Mouse (Mus musculus): Measurements from ENCODE around the gene Cdh4. TPM values are rescaled to one million over a fixed set of nuclear protein-coding genes. Genes with fewer than 3 reads are reported as not detected.

Gene Cdh4
- total RNA-seq, 2 experiments from 2014 or later = 5.2 to 11.7 TPM

- DNase-seq = no peak
- no peak overlapping the region for H3K27ac ChIP-seq
- no peak overlapping the region for H3K4me3 ChIP-seq
- no peak for TF ChIP-seq CTCF (IDR thresholded peaks at IDR 0.05)
- intact Hi-C loops (cut with DNase I) = no loop called here
Measured at GRCm38 (mm10) chr2:179715375-179715774, 273.1 kb downstream of the Cdh4 start.

GRCm38 (mm10) chr2:179720366-179720765 is 278.1 kb downstream of the Cdh4 start:
- TF ChIP-seq CTCF (IDR thresholded peaks at IDR 0.05) = no peak
- DNase-seq = no peak
- intact Hi-C loops (cut with DNase I) = no loop called here
- Histone ChIP-seq H3K4me3 (no peak overlapping the region), H3K27ac (no peak overlapping the region)

- H3K4me3 ChIP-seq = no peak overlapping the region
- H3K27ac ChIP-seq = no peak overlapping the region
- TF ChIP-seq CTCF (IDR thresholded peaks at IDR 0.05) = no peak
- intact Hi-C loops (cut with DNase I) = no loop called here
- DNase-seq = no peak
Measured at GRCm38 (mm10) chr2:179721534-179722516, 279.6 kb downstream of the Cdh4 start.

GRCm38 (mm10) chr2:179722776-179723386 is 280.6 kb downstream of the Cdh4 start:
- Histone ChIP-seq H3K27ac (no peak overlapping the region), H3K4me3 (no peak overlapping the region)
- TF ChIP-seq CTCF (IDR thresholded peaks at IDR 0.05) = peak; percentile 30; the same call in 1 of the 2 replicates
- intact Hi-C loops (cut with DNase I) = no loop called here
- DNase-seq = no peak

- H3K4me3 ChIP-seq = no peak overlapping the region
- no peak overlapping the region for H3K27ac ChIP-seq
- no peak for TF ChIP-seq CTCF (IDR thresholded peaks at IDR 0.05)
- intact Hi-C loops (cut with DNase I) = no loop called here
- no peak for DNase-seq
Measured at GRCm38 (mm10) chr2:179723401-179723800, 281.2 kb downstream of the Cdh4 start.

- H3K4me3 ChIP-seq = no peak overlapping the region
- intact Hi-C loops (cut with DNase I) = loop anchor here (5.0 kb wide), 1 partner anchor 47 kb away; no protein-coding TSS in a partner anchor
- DNase-seq = no peak
Measured at GRCm38 (mm10) chr2:179729002-179729401, 286.8 kb downstream of the Cdh4 start.

GRCm38 (mm10) chr2:179729802-179730201 is 287.6 kb downstream of the Cdh4 start:
- TF ChIP-seq CTCF (IDR thresholded peaks at IDR 0.05) = no peak
- intact Hi-C loops (cut with DNase I) = loop anchor here (5.0 kb wide), 1 partner anchor 48 kb away; no protein-coding TSS in a partner anchor

More at GRCm38 (mm10) chr2:179729002-179729401, 286.8 kb downstream of the Cdh4 start:
- no peak overlapping the region for H3K27ac ChIP-seq
- peak; percentile 62 for TF ChIP-seq CTCF (IDR thresholded peaks at IDR 0.05)

GRCm38 (mm10) chr2:179733141-179733831 is 291.1 kb downstream of the Cdh4 start:
- Histone ChIP-seq H3K27ac (no peak overlapping the region), H3K4me3 (no peak overlapping the region)
- intact Hi-C loops (cut with DNase I) = no loop called here
- no peak for TF ChIP-seq CTCF (IDR thresholded peaks at IDR 0.05)
- no peak for DNase-seq

More at GRCm38 (mm10) chr2:179729802-179730201, 287.6 kb downstream of the Cdh4 start:
- Histone ChIP-seq H3K27ac (no peak overlapping the region), H3K4me3 (no peak overlapping the region)
- DNase-seq = no peak

- no peak for TF ChIP-seq CTCF (IDR thresholded peaks at IDR 0.05)
- no peak overlapping the region for H3K27ac ChIP-seq
- no peak overlapping the region for H3K4me3 ChIP-seq
- no peak for DNase-seq
- intact Hi-C loops (cut with DNase I) = no loop called here
Measured at GRCm38 (mm10) chr2:179742419-179742818, 300.2 kb downstream of the Cdh4 start.

- Histone ChIP-seq H3K4me3 (no peak overlapping the region), H3K27ac (no peak overlapping the region)
- intact Hi-C loops (cut with DNase I) = no loop called here
- no peak for TF ChIP-seq CTCF (IDR thresholded peaks at IDR 0.05)
- DNase-seq = no peak
Measured at GRCm38 (mm10) chr2:179742828-179743227, 300.6 kb downstream of the Cdh4 start.

GRCm38 (mm10) chr2:179746491-179746890 is 304.3 kb downstream of the Cdh4 start:
- no peak overlapping the region for H3K27ac ChIP-seq

GRCm38 (mm10) chr2:179749399-179749798 is 307.2 kb downstream of the Cdh4 start:
- peak overlapping the region; percentile 4; the same call in 1 of the 2 replicates for H3K27ac ChIP-seq
- no peak for DNase-seq
- intact Hi-C loops (cut with DNase I) = no loop called here
- no peak for TF ChIP-seq CTCF (IDR thresholded peaks at IDR 0.05)
- H3K4me3 ChIP-seq = no peak overlapping the region

More at GRCm38 (mm10) chr2:179746491-179746890, 304.3 kb downstream of the Cdh4 start:
- no peak for TF ChIP-seq CTCF (IDR thresholded peaks at IDR 0.05)
- intact Hi-C loops (cut with DNase I) = no loop called here
- no peak for DNase-seq
- no peak overlapping the region for H3K4me3 ChIP-seq
